Mouse (Mus musculus) adrenal gland, postnatal 10 days (tissue): ENCODE results near the gene Fam192a. TPM values are rescaled to one million over a fixed set of nuclear protein-coding genes. Genes with fewer than 3 reads are reported as not detected.

Experiments
- DNase-seq: peaks from one replicate; pipeline ENCODE4 v3.0.0; 2021; ENCODE audit warnings: mixed read lengths
- total RNA-seq, 2 experiments: library from RNA; stranded (reverse); gene quantifications; 2 replicates each; pipeline ENCODE4 v1.2.3; 2021

Gene Fam192a
- total RNA-seq, 2 experiments from 2014 or later = 32.2 to 40.6 TPM

- DNase-seq = no peak
Measured at GRCm38 (mm10) chr8:94571896-94572295, 29.9 kb downstream of the Fam192a start.

- DNase-seq = no peak
Measured at GRCm38 (mm10) chr8:94569419-94569818, 32.4 kb downstream of the Fam192a start.

GRCm38 (mm10) chr8:94568098-94568497, 33.7 kb downstream of the Fam192a start:
- no peak for DNase-seq

- DNase-seq = no peak
Measured at GRCm38 (mm10) chr8:94567159-94567849, 34.5 kb downstream of the Fam192a start.

GRCm38 (mm10) chr8:94566446-94567158, 35.2 kb downstream of the Fam192a start:
- DNase-seq = no peak

- DNase-seq = no peak
Measured at GRCm38 (mm10) chr8:94566033-94566432, 35.8 kb downstream of the Fam192a start.

- peak; percentile 43 for DNase-seq
Measured at GRCm38 (mm10) chr8:94564421-94564820, 37.4 kb downstream of the Fam192a start.

- no peak for DNase-seq
Measured at GRCm38 (mm10) chr8:94561256-94561655, 40.5 kb downstream of the Fam192a start.

GRCm38 (mm10) chr8:94557281-94557680, 44.5 kb downstream of the Fam192a start:
- peak; percentile 64 for DNase-seq

GRCm38 (mm10) chr8:94552696-94553095, 49.1 kb downstream of the Fam192a start:
- no peak for DNase-seq

- no peak for DNase-seq
Measured at GRCm38 (mm10) chr8:94551471-94552422, 50.0 kb downstream of the Fam192a start.

GRCm38 (mm10) chr8:94549998-94550397, 51.8 kb downstream of the Fam192a start:
- DNase-seq = no peak

GRCm38 (mm10) chr8:94549482-94549881, 52.3 kb downstream of the Fam192a start:
- no peak for DNase-seq

- no peak for DNase-seq
Measured at GRCm38 (mm10) chr8:94549041-94549440, 52.8 kb downstream of the Fam192a start.

GRCm38 (mm10) chr8:94543981-94544380, 57.8 kb downstream of the Fam192a start:
- DNase-seq = no peak

- no peak for DNase-seq
Measured at GRCm38 (mm10) chr8:94540889-94541795, 60.7 kb downstream of the Fam192a start.

GRCm38 (mm10) chr8:94540025-94540424, 61.8 kb downstream of the Fam192a start:
- no peak for DNase-seq

- no peak for DNase-seq
Measured at GRCm38 (mm10) chr8:94537456-94537855, 64.3 kb downstream of the Fam192a start.

GRCm38 (mm10) chr8:94535631-94536030, 66.2 kb downstream of the Fam192a start:
- no peak for DNase-seq

- peak; percentile 35 for DNase-seq
Measured at GRCm38 (mm10) chr8:94534612-94535011, 67.2 kb downstream of the Fam192a start.

- peak; percentile 85 for DNase-seq
Measured at GRCm38 (mm10) chr8:94532873-94533671, 68.7 kb downstream of the Fam192a start, which contains the start of gene Cpne2. Gene Cpne2, plus strand, starts transcription at chr8:94532990.
